Mouse (Mus musculus) inflammation-experienced regulatory T-cells, adult 6 months (primary cell): ENCODE data around the gene Gm14214. TPM values are rescaled to one million over a fixed set of nuclear protein-coding genes. Genes with fewer than 3 reads are reported as not detected.

Experiments
- ATAC-seq: one replicate; pipeline ENCODE4 v1.8.0; 2017
- polyA plus RNA-seq, 3 experiments: library from polyadenylated mRNA; unstranded; fragments of 100-300 nt; shearing (Covaris generic); gene quantifications; one replicate each; pipeline ENCODE4 v1.2.1; 2017

Gm14214 gene
- polyA plus RNA-seq, 3 experiments from 2014 or later: not detected

DNA sequence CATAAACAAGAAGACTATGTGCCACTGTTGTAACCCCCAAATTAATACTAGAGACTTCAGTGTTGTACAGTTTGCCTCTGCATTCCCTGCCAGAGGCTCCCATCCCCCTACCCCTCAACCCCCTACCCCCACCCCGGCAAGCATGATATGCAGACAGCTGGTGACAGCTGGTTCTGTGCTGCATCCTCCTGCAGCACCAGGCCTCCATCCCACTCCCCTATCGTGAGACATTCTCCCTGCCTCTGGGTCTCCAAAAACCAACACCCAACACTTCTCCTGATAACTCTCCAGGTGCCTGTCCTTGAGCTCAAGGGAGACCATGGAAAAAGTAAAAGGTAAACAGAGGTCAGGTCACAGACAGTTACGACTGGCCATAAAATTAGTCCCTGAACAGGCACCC, 40.1 kb downstream of the Gm14214 start:
- ATAC-seq: no peak

- no peak for ATAC-seq
Observed at GRCm38 (mm10) chr2:154723473-154723872, 46.4 kb downstream of the Gm14214 start.

GRCm38 (mm10) chr2:154720315-154720714, 49.5 kb downstream of the Gm14214 start:
- ATAC-seq: no peak

Other genes starting within 250 kb of the Gm14214 start
- gene 1700003F12Rik, start 222.9 kb downstream of the Gm14214 start, polyA plus RNA-seq: not detected
- gene Actl10, start 218.3 kb downstream of the Gm14214 start, polyA plus RNA-seq: not detected
- gene Necab3, start 211.1 kb downstream of the Gm14214 start, polyA plus RNA-seq: 1 to 10 TPM in 2 of 3 experiments, not detected in 1; 1.1 TPM
- gene E2f1, start 200.1 kb downstream of the Gm14214 start, polyA plus RNA-seq: 1 to 10 TPM; 1.3 to 2.6 (median 1.5) TPM
- gene Pxmp4, start 166.3 kb downstream of the Gm14214 start, polyA plus RNA-seq: 10 to 100 TPM; 15.1 to 21.3 (median 20.2) TPM
- under 1 TPM in 2 of 3 experiments, not detected in 1; 0.59 to 0.88 TPM for gene Zfp341, start 156.7 kb downstream of the Gm14214 start, polyA plus RNA-seq
- gene 4930519P11Rik, start 156.6 kb downstream of the Gm14214 start, polyA plus RNA-seq: not detected
- 1 to 10 TPM; 2.8 to 6.5 (median 5.4) TPM for gene Chmp4b, start 118.3 kb downstream of the Gm14214 start, polyA plus RNA-seq
- 10 to 100 TPM in 2 of 3 experiments, 1 to 10 TPM in 1; 8.0 to 32.4 (median 15.7) TPM for gene Raly, start 21.1 kb upstream of the Gm14214 start, polyA plus RNA-seq
- gene a, start 21.4 kb upstream of the Gm14214 start, polyA plus RNA-seq: not detected
- gene Eif2s2, start 122.9 kb upstream of the Gm14214 start, polyA plus RNA-seq: 100 to 1,000 TPM in 2 of 3 experiments, 10 to 100 TPM in 1; 83.5 to 120 (median 105) TPM
- under 1 TPM in 1 of 3 experiments, not detected in 2; 0.17 TPM for gene Gm14226, start 248.2 kb upstream of the Gm14214 start, polyA plus RNA-seq